Mouse (Mus musculus) stomach, postnatal 0 days (tissue): ENCODE data around the gene Thrb.

Experiments used
- CTCF ChIP-seq: IDR thresholded peaks from 2 replicates; pipeline ENCODE4 v1.5.1; 2016; ENCODE audit warnings: antibody characterized with exemption, low read depth, mild to moderate bottlenecking, moderate library complexity
- EP300 ChIP-seq: optimal IDR thresholded peaks from 2 replicates; pipeline ENCODE3; 2016; ENCODE audit warnings: antibody characterized with exemption

GRCm38 (mm10) chr14:17989182-17989581, 329.1 kb downstream of the Thrb start:
- TF ChIP-seq CTCF, result no peak
- no peak for TF ChIP-seq EP300
